8 mouse cellular contexts compared by ENCODE assay signal in genomic region chr7:80689221-80689591, GRCm38 (mm10). TPM values are rescaled to one million over a fixed set of nuclear protein-coding genes. Genes with fewer than 3 reads are reported as not detected.
A peak's percentile ranks its signal among the peaks of the same experiment; 100 is the strongest.
DNase-seq lines count a peak whose midpoint lies in the region; ATAC-seq and TF ChIP-seq lines count a peak whose summit lies in the region.

No protein-coding gene starts in this region.

- H3K4me1 ChIP-seq in lung, adult 2 months (ENCODE audit: control insufficient read depth, insufficient read depth, low read length): peaks cover 4% of the 10 kb centered on the region; the same call in 1 of the 2 replicates
- peaks cover 4% of the 10 kb centered on the region; the same call in 1 of the 2 replicates for H3K4me1 ChIP-seq in bone marrow, adult 2 months (ENCODE audit: control insufficient read depth, insufficient read depth, low read length)
- peaks cover 38% of the 10 kb centered on the region for H3K4me1 ChIP-seq in heart, embryonic 13.5 days
- peaks cover 9% of the 10 kb centered on the region; the same call in 1 of the 2 replicates for H3K4me1 ChIP-seq in limb, embryonic 14.5 days (ENCODE audit: control insufficient read depth, insufficient read depth, low read length)
- 0 out of 2 replicates have a peak, but pooled peaks cover 5% of the 10 kb centered on the region for H3K4me1 ChIP-seq in neural tube, embryonic 14.5 days (ENCODE audit: control insufficient read depth, insufficient read depth, low read length)

- no peaks in the 10 kb centered on the region for H3K9me3 ChIP-seq in heart, embryonic 13.5 days
- no peaks in the 10 kb centered on the region for H3K9me3 ChIP-seq in limb, embryonic 14.5 days (ENCODE audit: control insufficient read depth, low read length)
- no peaks in the 10 kb centered on the region for H3K9me3 ChIP-seq in neural tube, embryonic 14.5 days (ENCODE audit: control insufficient read depth, low read length)

- no peaks in the 10 kb centered on the region for H3K36me3 ChIP-seq in heart, embryonic 13.5 days
- H3K36me3 ChIP-seq in limb, embryonic 14.5 days (ENCODE audit: control insufficient read depth, insufficient read depth, low read length): no peaks in the 10 kb centered on the region
- no peaks in the 10 kb centered on the region for H3K36me3 ChIP-seq in neural tube, embryonic 14.5 days (ENCODE audit: control insufficient read depth, insufficient read depth, low read length)

- peak overlapping the region; percentile 97 for H3K27ac ChIP-seq in bone marrow, adult 2 months (ENCODE audit: control insufficient read depth, insufficient read depth, low read depth, low read length, poor library complexity)
- H3K27ac ChIP-seq in heart, embryonic 13.5 days (replicated peaks): peak overlapping the region; percentile 94
- peak overlapping the region; percentile 95 for H3K27ac ChIP-seq in limb, embryonic 14.5 days (replicated peaks; ENCODE audit: low read depth, low read length)
- H3K27ac ChIP-seq in neural tube, embryonic 14.5 days (ENCODE audit: low read depth, low read length): peak overlapping the region; percentile 97

- DNase-seq in lung, adult 2 months: no peak
- no peak for DNase-seq in lung, postnatal 4 days
- peak; percentile 9 for DNase-seq in limb, embryonic 14.5 days (ENCODE audit: low spot score)
- DNase-seq in spleen, postnatal 36 days (ENCODE audit: low spot score in 2 of 2): no peak
- no peak for DNase-seq in left cerebral cortex, adult 8-10 months (ENCODE audit: low spot score in 2 of 2)

- H3K4me2 ChIP-seq in heart, embryonic 13.5 days: peak overlapping the region; percentile 92
- peak overlapping the region; percentile 76 for H3K4me2 ChIP-seq in limb, embryonic 14.5 days (replicated peaks; ENCODE audit: low read depth, low read length, severe bottlenecking)
- peak overlapping the region; percentile 72 for H3K4me2 ChIP-seq in neural tube, embryonic 14.5 days (ENCODE audit: low read depth, low read length)

- H3K27me3 ChIP-seq in heart, embryonic 13.5 days (replicated peaks): no peaks in the 10 kb centered on the region
- H3K27me3 ChIP-seq in limb, embryonic 14.5 days (ENCODE audit: control insufficient read depth, insufficient read depth, low read length): no peaks in the 10 kb centered on the region
- no peaks in the 10 kb centered on the region; the same call in 1 of the 2 replicates for H3K27me3 ChIP-seq in neural tube, embryonic 14.5 days (ENCODE audit: control insufficient read depth, insufficient read depth, low read length)

- H3K4me3 ChIP-seq in lung, adult 2 months (replicated peaks; ENCODE audit: extremely low read depth, low read depth, low read length): peak overlapping the region; percentile 70
- peak overlapping the region; percentile 72 for H3K4me3 ChIP-seq in bone marrow, adult 2 months (replicated peaks; ENCODE audit: control insufficient read depth, low read depth, low read length)
- H3K4me3 ChIP-seq in heart, embryonic 13.5 days: peak overlapping the region; percentile 75
- peak overlapping the region; percentile 82 for H3K4me3 ChIP-seq in limb, embryonic 14.5 days (replicated peaks; ENCODE audit: low read length)
- peak overlapping the region; percentile 88 for H3K4me3 ChIP-seq in neural tube, embryonic 14.5 days (ENCODE audit: low read depth, low read length)

- TF ChIP-seq CTCF in lung, adult 2 months (IDR thresholded peaks at IDR 0.05; ENCODE audit: insufficient read depth, low read length): no peak
- no peak for TF ChIP-seq CTCF in bone marrow, adult 2 months (IDR thresholded peaks at IDR 0.05; ENCODE audit: control insufficient read depth, insufficient read depth, low read length)

- TF ChIP-seq POLR2A in lung, adult 2 months (IDR thresholded peaks at IDR 0.05; ENCODE audit: borderline replicate concordance, extremely low read depth, low read depth, low read length): no peak
- TF ChIP-seq POLR2A in bone marrow, adult 2 months (IDR thresholded peaks at IDR 0.05; ENCODE audit: borderline replicate concordance, control insufficient read depth, low read depth, low read length): no peak
- TF ChIP-seq POLR2A in limb, embryonic 14.5 days (IDR thresholded peaks at IDR 0.05; ENCODE audit: borderline replicate concordance, extremely low read depth, insufficient read depth, insufficient read length): no peak

- WGBS in lung, adult 2 months: 24% methylated on average over 10 of the region's 10 CpGs
- 32% methylated on average over 10 of the region's 10 CpGs for WGBS in bone marrow, adult 2 months
- 25% methylated on average over 10 of the region's 10 CpGs for WGBS in heart, embryonic 13.5 days
- 14% methylated on average over 10 of the region's 10 CpGs for WGBS in limb, embryonic 14.5 days
- 14% methylated on average over 10 of the region's 10 CpGs for WGBS in neural tube, embryonic 14.5 days

- no peak for ATAC-seq in heart, embryonic 13.5 days (ENCODE audit: extremely low read depth, insufficient number of reproducible peaks, low FRiP score, low TSS enrichment)
- 0 out of 2 replicates have a peak, but pooled peaks have one; percentile 2 for ATAC-seq in limb, embryonic 14.5 days (ENCODE audit: low FRiP score, low read depth)
- ATAC-seq in neural tube, embryonic 14.5 days (ENCODE audit: low read depth): no peak

- H3K9ac ChIP-seq in heart, embryonic 13.5 days: peak overlapping the region; percentile 96
- peak overlapping the region; percentile 95 for H3K9ac ChIP-seq in limb, embryonic 14.5 days (ENCODE audit: low read depth, low read length, severe bottlenecking)
- peak overlapping the region; percentile 90 for H3K9ac ChIP-seq in neural tube, embryonic 14.5 days (replicated peaks; ENCODE audit: low read depth, low read length)

RNA-seq across cellular contexts. Expression of gene Crtc3, which starts 0.5 kb away (rescaled TPM):
- 26.3 and 27.9 TPM in 2 replicates for polyA plus RNA-seq in lung, adult 2 months (2012; rRNA removed)
- polyA plus RNA-seq in bone marrow, adult 2 months (2011; ENCODE audit: insufficient read depth, insufficient read length, low replicate concordance, missing spikeins): 5.7 and 8.2 TPM in 2 replicates
- polyA plus RNA-seq in heart, embryonic 13.5 days (2015; fragmentation: Nextera tagmentation; extraction: Ambion mirVana): 14.9 and 16.6 TPM in 2 replicates
- 18.6 and 24.4 TPM in 2 replicates for polyA plus RNA-seq in limb, embryonic 14.5 days (2012; rRNA removed)
- 26.4 and 29.9 TPM in 2 replicates for polyA plus RNA-seq in limb, embryonic 14.5 days (2014; fragmentation: Nextera tagmentation; extraction: Ambion mirVana)
- 17.2 and 23.2 TPM in 2 replicates for polyA plus RNA-seq in neural tube, embryonic 14.5 days (2014; fragmentation: Nextera tagmentation; extraction: Ambion mirVana)
- total RNA-seq in left cerebral cortex, adult 8-10 months (2022): 10 to 100 TPM; 14.8 to 15.7 (median 15.5) TPM
